Mouse (Mus musculus) lung, adult 2 months (tissue): ENCODE measurements around the gene Limch1.

Experiments
- CTCF ChIP-seq: fragments of 200-500 bp; IDR thresholded peaks from 2 replicates; pipeline ENCODE4 v1.5.1; 2011; ENCODE audit warnings: mild to moderate bottlenecking, low read length, control low read depth; ENCODE audit not compliant: insufficient read depth
- POLR2A ChIP-seq: fragments of 200-500 bp; IDR thresholded peaks from 2 replicates; pipeline ENCODE4 v1.6.1; 2011; ENCODE audit warnings: low read depth, mild to moderate bottlenecking, control low read depth, low read length, borderline replicate concordance; ENCODE audit errors: extremely low read depth

DNA sequence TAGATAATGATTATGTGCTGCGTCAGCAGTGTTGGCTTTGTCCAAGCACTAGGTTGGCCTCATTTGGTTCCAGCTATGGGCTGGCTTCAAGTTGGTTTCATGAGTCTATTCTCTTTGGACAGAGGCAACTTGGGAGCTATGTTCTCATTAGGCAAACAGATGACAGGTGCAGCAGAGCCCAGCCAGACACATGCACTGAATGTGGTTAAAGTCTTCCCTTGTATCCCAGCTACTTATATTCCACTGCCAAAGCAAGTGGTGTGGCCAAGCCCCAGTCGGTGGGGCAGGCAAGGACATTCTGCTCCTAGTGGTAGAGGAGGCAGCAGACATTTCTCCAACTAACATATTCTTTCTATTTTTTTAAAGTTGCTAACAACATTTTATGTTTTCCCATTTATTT, 16.4 kb downstream of the Limch1 start:
- no peak for TF ChIP-seq CTCF
- no peak for TF ChIP-seq POLR2A
